Mouse (Mus musculus) B cell, adult 62 days (primary cell): ENCODE data around the gene Pbxip1. TPM values are rescaled to one million over a fixed set of nuclear protein-coding genes. Genes with fewer than 3 reads are reported as not detected.

ENCODE experiments used
- total RNA-seq: library from RNA; stranded (reverse); gene quantifications from 4 replicates; pipeline ENCODE4 v1.2.4, GENCODE M21; 2023

The Pbxip1 gene
- 124 to 130 TPM (median 128 TPM) in 4 replicates for total RNA-seq

GRCm38 (mm10) chr3:89436176-89437113 lies at the start of gene Pbxip1:
TSS of gene Pbxip1 (plus strand) at chr3:89436706.

GRCm38 (mm10) chr3:89394006-89394893 lies 42.3 kb upstream of the Pbxip1 start, which contains the start of gene Zbtb7b:
TSS of gene Zbtb7b (minus strand) at chr3:89394776.

GRCm38 (mm10) chr3:89402693-89403092 lies 33.8 kb upstream of the Pbxip1 start, which contains the start of gene Lenep:
TSS of gene Lenep (minus strand) at chr3:89402793.

GRCm38 (mm10) chr3:89411490-89412393 lies 24.8 kb upstream of the Pbxip1 start, which contains the start of gene Flad1:
TSS of gene Flad1 (minus strand) at chr3:89411870.

DNA sequence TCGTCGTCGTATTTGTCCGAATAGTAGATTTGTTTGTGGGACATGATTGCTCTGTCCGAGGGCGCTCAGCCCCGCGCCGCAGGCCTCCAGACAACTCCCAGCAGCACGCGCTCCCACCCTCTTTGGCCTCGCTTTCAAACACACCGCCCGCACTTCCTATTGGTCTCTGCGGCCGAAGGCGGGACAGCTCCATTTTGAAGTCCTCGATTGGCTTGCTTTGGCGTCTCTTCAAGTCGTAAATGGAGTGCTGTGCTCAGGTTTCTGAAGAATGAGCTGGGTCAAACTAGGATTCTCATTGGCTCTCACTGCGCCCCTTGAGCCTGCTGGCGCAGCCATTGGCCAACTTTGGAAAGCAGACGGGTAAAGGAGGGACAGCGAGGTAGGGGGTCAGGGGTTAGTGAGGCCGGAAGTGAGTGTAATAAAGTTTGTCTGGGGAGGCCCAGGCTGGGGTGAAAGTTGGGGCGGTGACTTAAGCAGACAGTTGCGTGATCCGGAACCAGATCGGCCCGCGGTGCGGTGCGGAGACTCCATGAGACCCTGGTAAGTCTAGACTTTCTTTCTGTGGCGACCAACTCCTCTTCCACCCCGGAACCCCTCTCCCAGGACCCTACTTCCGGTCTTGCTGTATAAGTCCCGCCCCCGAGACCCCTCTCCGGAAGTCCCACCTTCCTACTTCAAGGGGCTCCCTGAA lies 18.2 kb upstream of the Pbxip1 start, which contains the start of the genes Cks1b and Shc1:
Gene Cks1b (minus strand): TSS at position 214 of the 691 bp plus-strand sequence.
Gene Shc1 (plus strand): TSS at position 274 of the 691 bp plus-strand sequence.

GRCm38 (mm10) chr3:89430171-89431159 lies 6.0 kb upstream of the Pbxip1 start, which contains the start of gene Pygo2:
TSS of gene Pygo2 (plus strand) at chr3:89430214.

DNA sequence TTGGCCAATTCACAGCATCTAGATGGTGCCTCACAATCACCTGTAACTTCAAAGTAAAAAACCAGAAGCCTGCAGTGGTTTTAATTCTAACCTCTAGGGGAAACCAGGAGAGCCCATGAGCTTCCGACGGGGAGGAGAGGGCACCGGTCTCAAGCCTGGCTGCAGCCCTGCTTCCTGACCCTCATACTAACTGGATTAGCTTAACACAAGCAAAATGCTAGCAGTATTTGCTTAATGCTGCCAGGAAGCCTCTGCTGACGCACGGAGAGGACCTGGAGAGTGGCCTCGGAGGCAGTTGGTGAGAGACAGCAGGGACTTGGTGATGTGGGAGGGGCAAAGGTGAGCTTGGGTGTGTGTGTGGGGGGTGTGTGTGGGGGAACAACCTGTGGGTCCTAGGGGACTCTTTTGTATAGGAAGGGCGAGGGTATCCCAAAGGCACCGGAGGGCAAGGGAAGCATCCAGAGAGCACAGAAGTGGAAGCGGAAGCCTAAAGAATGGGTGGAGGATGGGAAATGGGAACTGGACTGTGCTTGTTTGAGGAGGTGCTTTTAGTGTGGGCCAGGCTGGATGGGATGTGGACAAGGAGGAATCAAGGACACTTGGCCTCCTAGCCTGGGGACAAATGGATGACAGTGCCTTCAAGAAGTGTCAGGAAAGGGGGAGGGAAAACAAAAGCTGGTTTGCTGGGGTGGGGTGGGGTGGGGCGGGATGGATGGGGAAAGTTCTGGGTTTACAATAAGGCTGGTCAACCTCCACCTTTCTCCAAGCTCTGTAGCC lies 18.1 kb downstream of the Pbxip1 start, which contains the start of gene Pmvk:
Gene Pmvk (plus strand): TSS at position 141 of the 777 bp plus-strand sequence.

Other genes with a start within 250 kb of the Pbxip1 start
- gene Gba, start 233.8 kb upstream of the Pbxip1 start, total RNA-seq: 79.6 to 102 TPM (median 97.6 TPM) in 4 replicates
- gene Thbs3, start 221.5 kb upstream of the Pbxip1 start, total RNA-seq: 8.6 to 13.2 TPM (median 9.9 TPM) in 4 replicates
- gene Mtx1, start 209.6 kb upstream of the Pbxip1 start, total RNA-seq: 227 to 250 TPM (median 239 TPM) in 4 replicates
- gene Muc1, start 207.6 kb upstream of the Pbxip1 start, total RNA-seq: 1.4 to 3.6 TPM (median 1.6 TPM) in 4 replicates
- gene Krtcap2, start 190.7 kb upstream of the Pbxip1 start, total RNA-seq: 88.4 to 116 TPM (median 101 TPM) in 4 replicates
- gene Trim46, start 190.4 kb upstream of the Pbxip1 start, total RNA-seq: 2.1 to 5.6 TPM (median 3.3 TPM) in 4 replicates
- gene Dpm3, start 177.3 kb upstream of the Pbxip1 start, total RNA-seq: 64.0 to 79.9 TPM (median 68.1 TPM) in 4 replicates
- gene Slc50a1, start 166.1 kb upstream of the Pbxip1 start, total RNA-seq: 140 to 170 TPM (median 145 TPM) in 4 replicates
- gene Efna1, start 155.6 kb upstream of the Pbxip1 start, total RNA-seq: 1.0 to 1.8 TPM (median 1.1 TPM) in 4 replicates
- gene Efna3, start 113.7 kb upstream of the Pbxip1 start, total RNA-seq: not detected in 4 replicates
- 0.36 TPM in 1 of 4 replicates, not detected in the others for gene Efna4, start 98.7 kb upstream of the Pbxip1 start, total RNA-seq
- gene Adam15, start 86.7 kb upstream of the Pbxip1 start, total RNA-seq: 6.8 to 7.4 TPM (median 7.1 TPM) in 4 replicates
- gene Dcst2, start 74.7 kb upstream of the Pbxip1 start, total RNA-seq: 0.25 TPM in 1 of 4 replicates, not detected in the others
- gene Dcst1, start 71.5 kb upstream of the Pbxip1 start, total RNA-seq: 0.31 to 0.33 TPM in 2 of 4 replicates, not detected in the others
- 60.4 to 64.8 TPM (median 62.5 TPM) in 4 replicates for gene Zbtb7b, start 41.9 kb upstream of the Pbxip1 start, total RNA-seq
- gene Lenep, start 33.9 kb upstream of the Pbxip1 start, total RNA-seq: 0.52 TPM in 1 of 4 replicates, not detected in the others
- 31.6 to 44.7 TPM (median 35.1 TPM) in 4 replicates for gene Flad1, start 24.8 kb upstream of the Pbxip1 start, total RNA-seq
- 3.8 to 6.6 TPM (median 4.5 TPM) in 4 replicates for gene Cks1b, start 18.3 kb upstream of the Pbxip1 start, total RNA-seq
- 88.4 to 93.9 TPM (median 92.1 TPM) in 4 replicates for gene Shc1, start 18.3 kb upstream of the Pbxip1 start, total RNA-seq
- 32.0 to 39.9 TPM (median 36.9 TPM) in 4 replicates for gene Pygo2, start 6.5 kb upstream of the Pbxip1 start, total RNA-seq
- gene Pmvk, start 17.8 kb downstream of the Pbxip1 start, total RNA-seq: 14.3 to 19.8 TPM (median 17.7 TPM) in 4 replicates
- not detected in 4 replicates for gene Kcnn3, start 83.5 kb downstream of the Pbxip1 start, total RNA-seq